Mouse (Mus musculus) brain, embryonic 14.5 days (tissue): ENCODE measurements around the gene Anapc2.

Experiments used
- CTCF ChIP-seq: fragments of 200-500 bp; IDR thresholded peaks from 2 replicates; pipeline ENCODE4 v1.5.1; 2012; ENCODE audit warnings: inconsistent platforms, mild to moderate bottlenecking, moderate library complexity, borderline replicate concordance; ENCODE audit not compliant: insufficient read depth, insufficient read length; ENCODE audit errors: extremely low read depth
- POLR2A ChIP-seq: fragments of 200-500 bp; IDR thresholded peaks from 2 replicates; pipeline ENCODE4 v1.6.1; 2012; ENCODE audit warnings: mild to moderate bottlenecking, inconsistent platforms, borderline replicate concordance; ENCODE audit not compliant: poor library complexity, insufficient read depth, insufficient read length, severe bottlenecking; ENCODE audit errors: extremely low read depth

- peak; percentile 74; the same call in 1 of the 2 replicates for TF ChIP-seq POLR2A
- peak; percentile 11; the same call in 1 of the 2 replicates for TF ChIP-seq CTCF
These were observed at the start of gene Anapc2, which contains the start of gene Ssna1 for GRCm38 (mm10) chr2:25271827-25272511.
